Mouse (Mus musculus): Measurements from ENCODE around the gene Gm9999.

- TF ChIP-seq POLR2AphosphoS2 (IDR thresholded peaks at IDR 0.05; ENCODE audit: insufficient read length, low read depth), result no peak
- TF ChIP-seq MAX (IDR thresholded peaks at IDR 0.05; ENCODE audit: low read depth), result no peak
- TF ChIP-seq USF1 (IDR thresholded peaks at IDR 0.05; ENCODE audit: low read depth), result no peak
- TF ChIP-seq POLR2A (IDR thresholded peaks at IDR 0.05; ENCODE audit: insufficient read length, low read depth), result no peak
Measured at GRCm38 (mm10) chr7:47024454-47024853, 41.1 kb downstream of the Gm9999 start.

Data from myocyte (in vitro differentiated cells).